Mouse (Mus musculus) Muller cell, postnatal 12 days (primary cell): ENCODE results near the gene Fli1.

ENCODE experiments used
- DNase-seq: peaks from one replicate; pipeline ENCODE4 v3.0.0-alpha.2; 2015; ENCODE audit errors: inconsistent ontology term

Fli1 gene

GRCm38 (mm10) chr9:32502256-32503010 lies 40.2 kb downstream of the Fli1 start:
- no peak for DNase-seq

GRCm38 (mm10) chr9:32500886-32501285 lies 41.8 kb downstream of the Fli1 start:
- no peak for DNase-seq

- no peak for DNase-seq
Observed at GRCm38 (mm10) chr9:32500063-32500462, 42.6 kb downstream of the Fli1 start.

GRCm38 (mm10) chr9:32499469-32499868 lies 43.2 kb downstream of the Fli1 start:
- no peak for DNase-seq

GRCm38 (mm10) chr9:32495643-32495997 lies 47.0 kb downstream of the Fli1 start:
- no peak for DNase-seq

- DNase-seq, result no peak
Observed at GRCm38 (mm10) chr9:32494891-32495642, 47.6 kb downstream of the Fli1 start.

- DNase-seq, result no peak
Observed at GRCm38 (mm10) chr9:32493588-32494423, 48.9 kb downstream of the Fli1 start.

GRCm38 (mm10) chr9:32492753-32493152 lies 49.9 kb downstream of the Fli1 start:
- DNase-seq, result no peak

GRCm38 (mm10) chr9:32491484-32491883 lies 51.2 kb downstream of the Fli1 start:
- DNase-seq, result no peak

- DNase-seq, result no peak
Observed at GRCm38 (mm10) chr9:32489794-32490358, 52.8 kb downstream of the Fli1 start.

- DNase-seq, result no peak
Observed at GRCm38 (mm10) chr9:32489315-32489714, 53.3 kb downstream of the Fli1 start.

GRCm38 (mm10) chr9:32488627-32489026 lies 54.0 kb downstream of the Fli1 start:
- no peak for DNase-seq

- DNase-seq, result no peak
Observed at GRCm38 (mm10) chr9:32487823-32488222, 54.8 kb downstream of the Fli1 start.

- no peak for DNase-seq
Observed at GRCm38 (mm10) chr9:32487401-32487800, 55.3 kb downstream of the Fli1 start.

GRCm38 (mm10) chr9:32480418-32480817 lies 62.2 kb downstream of the Fli1 start:
- DNase-seq, result no peak

- DNase-seq, result no peak
Observed at GRCm38 (mm10) chr9:32478799-32479198, 63.9 kb downstream of the Fli1 start.

- DNase-seq, result no peak
Observed at GRCm38 (mm10) chr9:32478087-32478486, 64.6 kb downstream of the Fli1 start.

- DNase-seq, result no peak
Observed at GRCm38 (mm10) chr9:32476604-32477003, 66.1 kb downstream of the Fli1 start.

GRCm38 (mm10) chr9:32474621-32475390 lies 67.9 kb downstream of the Fli1 start:
- DNase-seq, result no peak

- no peak for DNase-seq
Observed at GRCm38 (mm10) chr9:32472346-32472745, 70.3 kb downstream of the Fli1 start.

- DNase-seq, result no peak
Observed at GRCm38 (mm10) chr9:32469123-32469751, 73.4 kb downstream of the Fli1 start.
